Mouse (Mus musculus) central nervous system, embryonic 14 days (tissue): Measurements from ENCODE around the gene Rps8. TPM values are rescaled to one million over a fixed set of nuclear protein-coding genes. Genes with fewer than 3 reads are reported as not detected.

Experiments used
- polyA plus RNA-seq: library from polyadenylated mRNA; depleted of rRNA; stranded (reverse); fragments of >200 nt; gene quantifications from 2 replicates; pipeline ENCODE4 v1.2.3, GENCODE M21; 2012; rRNA removed

Rps8 gene
- polyA plus RNA-seq: 1,168 and 1,206 TPM in 2 replicates

DNA sequence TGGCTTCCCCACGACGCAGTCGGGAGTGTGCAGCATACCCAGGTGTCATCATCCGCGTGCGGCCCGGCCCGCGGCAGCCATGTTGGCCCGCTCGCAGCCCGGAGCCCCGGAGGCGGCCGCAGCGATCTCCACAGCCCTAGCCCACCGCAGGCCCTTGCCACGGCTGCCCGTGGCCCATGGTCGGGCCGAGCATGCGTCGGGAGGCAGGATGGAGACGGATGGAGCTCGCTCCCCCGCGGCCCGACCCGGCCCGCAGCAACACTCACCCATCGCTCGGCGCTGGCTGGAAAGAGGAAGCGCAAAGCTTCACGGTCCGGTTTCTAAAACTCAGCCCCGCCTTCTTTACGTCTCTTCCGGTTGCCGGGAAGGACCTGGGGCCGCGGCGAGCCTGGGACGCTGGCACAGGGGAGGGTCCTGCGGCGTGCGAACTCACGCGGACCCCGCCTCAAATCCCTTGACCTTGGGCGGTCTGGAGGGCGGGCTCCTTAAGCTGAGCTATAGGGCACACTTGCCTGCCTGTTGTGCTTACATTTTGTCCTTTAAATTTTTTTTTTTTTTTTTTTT lies at the start of gene Rps8:
Rps8 (minus strand) TSS at position 452 of the 564 bp plus-strand sequence.

DNA sequence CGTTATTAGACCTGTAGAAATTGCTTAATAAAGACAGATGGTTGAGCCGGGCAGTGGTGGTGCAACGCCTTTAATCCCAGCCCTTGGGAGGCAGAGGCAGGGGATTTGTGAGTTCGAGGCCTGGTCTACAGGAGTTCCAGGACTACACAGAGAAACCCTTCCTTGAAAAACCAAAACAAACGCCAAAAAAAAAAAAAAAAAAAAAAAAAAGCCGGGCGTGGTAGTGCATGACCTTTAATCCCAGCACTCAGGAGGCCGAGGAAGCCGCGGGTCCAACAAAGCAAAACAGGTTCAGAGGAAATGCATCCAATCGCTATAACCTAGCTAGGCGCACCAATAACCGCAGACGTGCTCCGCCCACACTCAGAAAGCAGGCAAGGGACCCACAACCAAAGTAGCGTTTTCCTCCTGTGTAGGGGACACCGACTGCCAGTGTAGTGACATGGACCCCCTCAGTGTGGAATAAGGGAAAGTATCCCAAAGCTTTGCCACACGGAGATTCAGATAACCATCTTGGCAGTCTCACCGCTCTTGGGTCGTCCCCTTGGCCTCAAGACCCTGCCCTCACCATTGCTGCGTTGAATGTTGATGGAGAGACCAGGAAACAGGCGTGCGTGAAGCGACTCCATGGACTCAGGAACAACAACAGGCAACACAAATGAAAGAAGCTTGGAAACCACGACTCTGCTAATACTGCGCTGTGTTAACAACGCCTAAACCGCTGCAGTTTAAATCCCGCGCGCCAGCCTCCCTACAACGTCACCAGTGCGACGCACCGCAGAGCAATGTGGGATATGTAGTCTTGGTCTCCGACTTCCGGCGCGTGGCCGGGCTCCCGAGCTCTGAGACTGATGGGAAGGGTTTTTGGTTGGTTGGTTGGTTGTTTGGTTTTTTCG lies 26.1 kb upstream of the Rps8 start, which contains the start of gene Kif2c:
Kif2c (minus strand) TSS at position 777 of the 896 bp plus-strand sequence.

DNA sequence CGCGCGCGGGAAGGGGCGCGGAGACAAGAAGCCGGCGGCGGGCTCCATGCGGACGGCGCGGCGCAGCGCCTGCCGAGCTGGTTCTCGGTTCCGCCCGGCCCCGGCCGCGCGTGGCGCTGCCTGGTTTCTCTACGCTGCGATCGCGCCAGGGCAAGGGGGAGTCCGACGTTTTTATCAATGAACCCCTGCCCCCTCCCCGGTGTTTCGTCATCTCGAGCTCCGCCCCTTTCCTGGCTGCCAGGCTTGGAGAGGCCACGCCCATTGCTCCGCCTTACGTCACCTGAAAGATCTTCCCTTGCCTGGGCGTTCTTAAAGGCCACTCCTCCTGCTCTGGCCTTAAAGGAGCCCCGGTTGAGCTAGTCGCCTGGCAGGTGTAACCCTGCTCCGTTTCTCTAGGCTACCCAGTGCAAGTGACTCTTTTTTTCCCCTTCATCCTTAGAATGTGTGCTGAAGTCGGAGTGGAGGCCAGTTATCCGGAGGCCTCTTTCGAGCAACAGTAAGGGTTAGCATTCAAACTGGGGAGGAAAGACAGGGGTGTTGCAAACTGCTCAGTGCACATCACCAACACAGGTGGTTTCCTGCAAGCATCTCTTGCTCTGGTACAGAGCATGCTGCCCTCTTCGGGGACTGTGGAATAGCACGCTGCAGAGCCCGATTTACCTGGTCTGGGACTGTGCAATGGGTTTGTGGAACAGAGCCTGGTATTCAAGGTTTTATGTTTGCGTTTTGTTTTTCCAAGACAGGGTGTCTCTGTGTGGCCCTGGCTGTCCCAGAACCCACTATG lies 22.0 kb downstream of the Rps8 start, which contains the start of gene Plk3:
Plk3 (minus strand) TSS at position 147 of the 784 bp plus-strand sequence.

DNA sequence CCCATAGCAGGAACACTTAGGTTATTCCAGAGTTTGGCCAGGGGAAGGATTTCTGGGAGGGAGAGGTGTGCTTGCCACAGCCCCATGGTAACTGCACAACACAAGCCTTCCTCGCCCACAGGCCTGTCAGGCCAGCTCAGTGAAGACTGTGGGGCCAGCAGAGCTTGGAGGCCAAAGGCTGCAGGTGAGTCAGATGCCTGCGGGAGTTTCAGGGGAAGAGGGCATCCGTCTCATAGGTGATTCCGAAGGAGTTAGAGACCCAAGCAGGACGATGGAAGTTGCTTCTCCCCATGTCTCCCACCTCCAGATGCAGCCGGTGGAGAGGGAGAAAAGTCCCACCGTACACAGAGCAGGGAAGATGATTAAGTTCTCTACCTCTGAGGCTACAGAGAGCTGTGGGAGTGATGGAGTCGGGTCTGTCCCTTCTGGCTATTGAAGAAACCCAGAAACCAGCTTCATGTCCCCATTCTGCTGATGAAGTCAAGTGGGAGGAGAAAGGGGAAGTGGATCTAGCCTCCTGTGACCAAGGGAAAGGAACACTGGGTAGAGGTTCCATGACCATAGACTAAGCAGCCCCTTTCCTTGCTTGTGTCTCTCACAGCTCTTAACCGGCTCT lies 29.3 kb downstream of the Rps8 start, which contains the start of gene Tctex1d4:
Tctex1d4 (plus strand) TSS at position 120 of the 616 bp plus-strand sequence.

DNA sequence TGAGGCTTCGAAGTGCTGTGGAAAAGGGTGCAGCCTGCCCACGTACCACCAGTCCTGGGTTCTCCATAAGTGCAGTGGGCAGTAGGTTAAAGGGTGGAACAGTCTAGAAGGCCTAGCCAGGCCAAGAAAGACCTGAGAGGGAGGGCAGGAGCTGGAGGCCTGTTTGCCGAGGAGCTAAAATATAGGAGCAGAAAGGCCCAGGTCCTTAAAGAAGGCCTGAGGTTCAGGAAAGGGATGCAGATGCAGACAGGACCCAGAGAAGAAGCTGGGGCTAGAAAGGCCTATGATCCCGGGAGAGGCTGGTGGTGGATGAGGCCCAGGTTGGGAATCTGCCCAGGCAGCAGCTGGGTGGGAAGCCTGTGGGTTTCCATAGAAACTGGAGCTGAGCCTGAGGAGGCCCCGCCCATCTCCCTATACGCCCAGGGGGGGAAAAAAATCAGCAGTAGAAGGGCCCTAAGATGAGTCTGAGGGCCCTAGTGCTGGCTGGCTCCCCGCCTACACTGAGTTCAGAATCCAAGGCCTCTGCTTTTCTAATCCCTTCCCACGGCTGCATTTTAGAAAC lies 30.6 kb downstream of the Rps8 start, which contains the start of gene Btbd19:
Btbd19 (minus strand) TSS at position 378 of the 562 bp plus-strand sequence.

Other genes with a start within 250 kb of the Rps8 start
- 59.3 and 62.9 TPM in 2 replicates for gene Urod, start 161.8 kb downstream of the Rps8 start, polyA plus RNA-seq
- 51.7 and 57.8 TPM in 2 replicates for gene Hectd3, start 160.9 kb downstream of the Rps8 start, polyA plus RNA-seq
- gene Eif2b3, start 136.8 kb downstream of the Rps8 start, polyA plus RNA-seq: 31.6 and 32.5 TPM in 2 replicates
- gene Ptch2, start 60.2 kb downstream of the Rps8 start, polyA plus RNA-seq: 9.2 and 13.2 TPM in 2 replicates
- 7.2 and 9.3 TPM in 2 replicates for gene Btbd19, start 30.5 kb downstream of the Rps8 start, polyA plus RNA-seq
- 0.45 and 0.58 TPM in 2 replicates for gene Tctex1d4, start 29.4 kb downstream of the Rps8 start, polyA plus RNA-seq
- gene Plk3, start 22.3 kb downstream of the Rps8 start, polyA plus RNA-seq: 16.9 and 18.0 TPM in 2 replicates
- gene Kif2c, start 26.4 kb upstream of the Rps8 start, polyA plus RNA-seq: 21.5 and 30.5 TPM in 2 replicates
- gene Tmem53, start 95.7 kb upstream of the Rps8 start, polyA plus RNA-seq: 5.0 and 6.8 TPM in 2 replicates
- 1.2 and 1.3 TPM in 2 replicates for gene Armh1, start 95.9 kb upstream of the Rps8 start, polyA plus RNA-seq